ENCODE assay signal across 13 mouse cellular contexts in genomic region chr13:9071008-9071407, GRCm38 (mm10).
"Had no signal": no experiment of that assay in that cellular context is flagged by ENCODE, and none has a peak within 500 bp of the region (broad histone marks: within the 10 kb centered on the region; RNA-seq: fewer than 3 reads in every experiment).

No protein-coding gene starts in this region.

- H3K27ac ChIP-seq: kidney, embryonic 15.5 days; limb, embryonic 15.5 days; liver, embryonic 12.5 days; midbrain, embryonic 15.5 days; stomach, embryonic 15.5 days had no signal

- H3K4me3 ChIP-seq: kidney, embryonic 15.5 days; limb, embryonic 15.5 days; liver, embryonic 12.5 days; midbrain, embryonic 15.5 days; stomach, embryonic 15.5 days had no signal

- H3K27me3 ChIP-seq: kidney, embryonic 15.5 days; limb, embryonic 15.5 days; midbrain, embryonic 15.5 days; stomach, embryonic 15.5 days had no signal

- H3K36me3 ChIP-seq: kidney, embryonic 15.5 days; limb, embryonic 15.5 days; liver, embryonic 12.5 days; midbrain, embryonic 15.5 days; stomach, embryonic 15.5 days had no signal

- H3K9ac ChIP-seq: kidney, embryonic 15.5 days; limb, embryonic 15.5 days; liver, embryonic 12.5 days; midbrain, embryonic 15.5 days; stomach, embryonic 15.5 days had no signal

- DNase-seq: kidney, adult 2 months; kidney, postnatal 14 days; lung, postnatal 4 days; right cerebral cortex, postnatal 14 days; thymus, adult 2 months; thymus, postnatal 25 days had no signal

- H3K4me2 ChIP-seq: kidney, embryonic 15.5 days; limb, embryonic 15.5 days; liver, embryonic 12.5 days; midbrain, embryonic 11.5 days; midbrain, embryonic 15.5 days; stomach, embryonic 15.5 days had no signal

- H3K9me3 ChIP-seq: kidney, embryonic 15.5 days; limb, embryonic 15.5 days; liver, embryonic 12.5 days; midbrain, embryonic 15.5 days; stomach, embryonic 15.5 days had no signal

- ATAC-seq: intestine, embryonic 16.5 days; liver, embryonic 12.5 days; midbrain, embryonic 15.5 days had no signal

- H3K4me1 ChIP-seq: kidney, embryonic 15.5 days; limb, embryonic 15.5 days; midbrain, embryonic 15.5 days; stomach, embryonic 15.5 days had no signal
